Mouse (Mus musculus): ENCODE results near the gene Spg20. TPM values are rescaled to one million over a fixed set of nuclear protein-coding genes. Genes with fewer than 3 reads are reported as not detected.

Spg20 gene
- polyA plus RNA-seq, 1 experiment, result 36.0 TPM

GRCm38 (mm10) chr3:55088359-55088758 lies 23.5 kb upstream of the Spg20 start:
- Histone ChIP-seq H3K27me3 (ENCODE audit: control insufficient read depth, insufficient read depth, low read length) (no peaks in the 10 kb centered on the region), H3K27ac (ENCODE audit: insufficient read depth, low read length) (no peak overlapping the region), H3K4me3 (replicated peaks; ENCODE audit: insufficient read depth, low read depth, low read length) (no peak overlapping the region), H3K4me1 (ENCODE audit: control insufficient read depth, insufficient read depth, low read length) (peaks cover 8% of the 10 kb centered on the region)
- TF ChIP-seq POLR2A (IDR thresholded peaks at IDR 0.05; ENCODE audit: borderline replicate concordance, insufficient read depth, low read length) (no peak), CTCF (IDR thresholded peaks at IDR 0.05; ENCODE audit: borderline replicate concordance, insufficient read depth, low read depth, low read length) (no peak)
- WGBS, result 34% methylated on average over 4 of the region's 4 CpGs
- no peak for DNase-seq

GRCm38 (mm10) chr3:55088843-55089242 lies 23.1 kb upstream of the Spg20 start:
- DNase-seq, result no peak
- Histone ChIP-seq H3K4me3 (replicated peaks; ENCODE audit: insufficient read depth, low read depth, low read length) (no peak overlapping the region), H3K27me3 (ENCODE audit: control insufficient read depth, insufficient read depth, low read length) (no peaks in the 10 kb centered on the region), H3K4me1 (ENCODE audit: control insufficient read depth, insufficient read depth, low read length) (peaks cover 8% of the 10 kb centered on the region), H3K27ac (ENCODE audit: insufficient read depth, low read length) (no peak overlapping the region)
- WGBS, result 57% methylated on average over 3 of the region's 3 CpGs
- no peak for TF ChIP-seq CTCF (IDR thresholded peaks at IDR 0.05; ENCODE audit: borderline replicate concordance, insufficient read depth, low read depth, low read length)
- TF ChIP-seq POLR2A (IDR thresholded peaks at IDR 0.05; ENCODE audit: borderline replicate concordance, insufficient read depth, low read length), result no peak

GRCm38 (mm10) chr3:55089291-55089690 lies 22.6 kb upstream of the Spg20 start:
- peaks cover 8% of the 10 kb centered on the region for H3K4me1 ChIP-seq (ENCODE audit: control insufficient read depth, insufficient read depth, low read length)
- no peaks in the 10 kb centered on the region for H3K27me3 ChIP-seq (ENCODE audit: control insufficient read depth, insufficient read depth, low read length)
- WGBS, result 74% methylated on average over 4 of the region's 4 CpGs

GRCm38 (mm10) chr3:55093161-55093560 lies 18.7 kb upstream of the Spg20 start:
- TF ChIP-seq POLR2A (IDR thresholded peaks at IDR 0.05; ENCODE audit: borderline replicate concordance, insufficient read depth, low read length) (no peak), CTCF (IDR thresholded peaks at IDR 0.05; ENCODE audit: borderline replicate concordance, insufficient read depth, low read depth, low read length) (no peak)
- Histone ChIP-seq H3K4me3 (replicated peaks; ENCODE audit: insufficient read depth, low read depth, low read length) (no peak overlapping the region), H3K27me3 (ENCODE audit: control insufficient read depth, insufficient read depth, low read length) (no peaks in the 10 kb centered on the region), H3K27ac (ENCODE audit: insufficient read depth, low read length) (no peak overlapping the region), H3K4me1 (ENCODE audit: control insufficient read depth, insufficient read depth, low read length) (peaks cover 2% of the 10 kb centered on the region)
- DNase-seq, result no peak
- WGBS, result 65% methylated on average over 1 of the region's 1 CpGs

More at GRCm38 (mm10) chr3:55089291-55089690, 22.6 kb upstream of the Spg20 start:
- TF ChIP-seq POLR2A (IDR thresholded peaks at IDR 0.05; ENCODE audit: borderline replicate concordance, insufficient read depth, low read length) (no peak), CTCF (IDR thresholded peaks at IDR 0.05; ENCODE audit: borderline replicate concordance, insufficient read depth, low read depth, low read length) (no peak)
- Histone ChIP-seq H3K27ac (ENCODE audit: insufficient read depth, low read length) (no peak overlapping the region), H3K4me3 (replicated peaks; ENCODE audit: insufficient read depth, low read depth, low read length) (no peak overlapping the region)
- DNase-seq, result no peak

- Histone ChIP-seq H3K27ac (ENCODE audit: insufficient read depth, low read length) (no peak overlapping the region; the same call in 1 of the 2 replicates), H3K4me1 (ENCODE audit: control insufficient read depth, insufficient read depth, low read length) (peaks cover 2% of the 10 kb centered on the region), H3K4me3 (replicated peaks; ENCODE audit: insufficient read depth, low read depth, low read length) (no peak overlapping the region), H3K27me3 (ENCODE audit: control insufficient read depth, insufficient read depth, low read length) (no peaks in the 10 kb centered on the region; the same call in 1 of the 2 replicates)
- WGBS, result 41% methylated on average over 8 of the region's 8 CpGs
- TF ChIP-seq POLR2A (IDR thresholded peaks at IDR 0.05; ENCODE audit: borderline replicate concordance, insufficient read depth, low read length) (no peak), CTCF (IDR thresholded peaks at IDR 0.05; ENCODE audit: borderline replicate concordance, insufficient read depth, low read depth, low read length) (no peak)
- peak in 1 of 2 experiments; percentile 45 for DNase-seq
These were observed 15.8 kb upstream of the Spg20 start for GRCm38 (mm10) chr3:55095968-55096654.

GRCm38 (mm10) chr3:55096655-55097005 lies 15.3 kb upstream of the Spg20 start:
- WGBS, result 79% methylated on average over 2 of the region's 2 CpGs
- TF ChIP-seq CTCF (IDR thresholded peaks at IDR 0.05; ENCODE audit: borderline replicate concordance, insufficient read depth, low read depth, low read length) (no peak), POLR2A (IDR thresholded peaks at IDR 0.05; ENCODE audit: borderline replicate concordance, insufficient read depth, low read length) (no peak)

GRCm38 (mm10) chr3:55097186-55097585 lies 14.7 kb upstream of the Spg20 start:
- no peak overlapping the region for H3K27ac ChIP-seq (ENCODE audit: insufficient read depth, low read length)
- 56% methylated on average over 2 of the region's 2 CpGs for WGBS
- H3K27me3 ChIP-seq (ENCODE audit: control insufficient read depth, insufficient read depth, low read length), result no peaks in the 10 kb centered on the region; the same call in 1 of the 2 replicates
- no peak for TF ChIP-seq CTCF (IDR thresholded peaks at IDR 0.05; ENCODE audit: borderline replicate concordance, insufficient read depth, low read depth, low read length)
- TF ChIP-seq POLR2A (IDR thresholded peaks at IDR 0.05; ENCODE audit: borderline replicate concordance, insufficient read depth, low read length), result no peak
- DNase-seq, result no peak
- H3K4me3 ChIP-seq (replicated peaks; ENCODE audit: insufficient read depth, low read depth, low read length), result no peak overlapping the region
- H3K4me1 ChIP-seq (ENCODE audit: control insufficient read depth, insufficient read depth, low read length), result peaks cover 2% of the 10 kb centered on the region

More at GRCm38 (mm10) chr3:55096655-55097005, 15.3 kb upstream of the Spg20 start:
- peaks cover 2% of the 10 kb centered on the region for H3K4me1 ChIP-seq (ENCODE audit: control insufficient read depth, insufficient read depth, low read length)
- no peak overlapping the region for H3K27ac ChIP-seq (ENCODE audit: insufficient read depth, low read length)
- H3K4me3 ChIP-seq (replicated peaks; ENCODE audit: insufficient read depth, low read depth, low read length), result no peak overlapping the region
- no peak for DNase-seq
- no peaks in the 10 kb centered on the region; the same call in 1 of the 2 replicates for H3K27me3 ChIP-seq (ENCODE audit: control insufficient read depth, insufficient read depth, low read length)

- peaks cover 2% of the 10 kb centered on the region for H3K4me1 ChIP-seq (ENCODE audit: control insufficient read depth, insufficient read depth, low read length)
- no peak overlapping the region for H3K4me3 ChIP-seq (replicated peaks; ENCODE audit: insufficient read depth, low read depth, low read length)
- no peaks in the 10 kb centered on the region; the same call in 1 of the 2 replicates for H3K27me3 ChIP-seq (ENCODE audit: control insufficient read depth, insufficient read depth, low read length)
- 19% methylated on average over 2 of the region's 2 CpGs for WGBS
- H3K27ac ChIP-seq (ENCODE audit: insufficient read depth, low read length), result no peak overlapping the region
- TF ChIP-seq CTCF (IDR thresholded peaks at IDR 0.05; ENCODE audit: borderline replicate concordance, insufficient read depth, low read depth, low read length) (no peak), POLR2A (IDR thresholded peaks at IDR 0.05; ENCODE audit: borderline replicate concordance, insufficient read depth, low read length) (no peak)
- no peak for DNase-seq
These were observed 13.9 kb upstream of the Spg20 start for GRCm38 (mm10) chr3:55098014-55098413.

Data from cerebellum, adult 2 months (tissue).